In genomic region chr6:17912825-17913224, GRCm38 (mm10) we compare ENCODE assay signal across 20 mouse cellular contexts.
"Had no signal": no experiment of that assay in that cellular context is flagged by ENCODE, and none has a peak within 500 bp of the region (broad histone marks: within the 10 kb centered on the region; RNA-seq: fewer than 3 reads in every experiment).

No protein-coding gene starts in this region.

- H3K36me3 ChIP-seq: limb, embryonic 12.5 days had no signal

- H3K9ac ChIP-seq: limb, embryonic 12.5 days; limb, embryonic 15.5 days; liver, embryonic 14.5 days; liver, postnatal 0 days; lung, embryonic 14.5 days; neural tube, embryonic 13.5 days had no signal

- H3K4me2 ChIP-seq: limb, embryonic 12.5 days; limb, embryonic 15.5 days; liver, embryonic 11.5 days; lung, embryonic 14.5 days; neural tube, embryonic 13.5 days had no signal

- DNase-seq: kidney, adult 2 months; layer of hippocampus, adult 9-11 months; liver, postnatal 0 days; lung, embryonic 14.5 days; lung, postnatal 36 days; right cerebral cortex, postnatal 14 days; right cerebral cortex, postnatal 4 days; thymus, adult 2 months; thymus, postnatal 14 days; thymus, postnatal 4 days had no signal

- H3K4me1 ChIP-seq: limb, embryonic 15.5 days; neural tube, embryonic 13.5 days had no signal

- H3K4me3 ChIP-seq: layer of hippocampus, adult 2 months; limb, embryonic 12.5 days; limb, embryonic 15.5 days; megakaryocyte, embryonic 14.5 days; neural tube, embryonic 13.5 days had no signal

- H3K9me3 ChIP-seq: limb, embryonic 12.5 days; limb, embryonic 15.5 days; megakaryocyte, embryonic 14.5 days; neural tube, embryonic 13.5 days had no signal

- H3K27ac ChIP-seq: kidney, postnatal 0 days; layer of hippocampus, adult 2 months; limb, embryonic 12.5 days; limb, embryonic 15.5 days; liver, embryonic 14.5 days; neural tube, embryonic 13.5 days; stomach, postnatal 0 days had no signal

- H3K27me3 ChIP-seq: limb, embryonic 12.5 days; limb, embryonic 15.5 days; megakaryocyte, embryonic 14.5 days; neural tube, embryonic 13.5 days had no signal

- ATAC-seq: intestine, postnatal 0 days; liver, postnatal 0 days had no signal
